Mouse (Mus musculus) ES-E14 (cell line): ENCODE measurements around the gene Acpp. TPM values are rescaled to one million over a fixed set of nuclear protein-coding genes. Genes with fewer than 3 reads are reported as not detected.

Source experiments
- DNase-seq: peaks from one replicate; pipeline ENCODE4 v3.0.0-alpha.2; 2013; ENCODE audit warnings: low read depth, low spot score
- H3K27ac ChIP-seq: 2 replicates; pipeline ENCODE4 v1.5.1; 2012; ENCODE audit warnings: low read depth, mild to moderate bottlenecking, low read length, moderate library complexity, mixed read lengths; ENCODE audit not compliant: poor library complexity, insufficient read depth, severe bottlenecking
- H3K36me3 ChIP-seq: 2 replicates; pipeline ENCODE4 v1.6.1; 2012; ENCODE audit warnings: mild to moderate bottlenecking, low read length, moderate library complexity, mixed read lengths; ENCODE audit not compliant: control insufficient read depth, poor library complexity, insufficient read depth, severe bottlenecking
- H3K4me1 ChIP-seq, 2 experiments: fragments of 150-350 bp in 1 of 2; sonication (generic) in 1 of 2; 2 replicates each; pipeline ENCODE4 v1.6.1; 2012; ENCODE audit warnings: low read length in 2 of 2, mild to moderate bottlenecking in 1 of 2, mixed read lengths in 1 of 2; ENCODE audit not compliant: control insufficient read depth in 2 of 2, insufficient read depth in 2 of 2, poor library complexity in 1 of 2
- H3K4me3 ChIP-seq, 2 experiments: fragments of 150-350 bp in 1 of 2; sonication (generic) in 1 of 2; 2 replicates each; pipeline ENCODE4 v1.5.1; 2012; ENCODE audit warnings: low read length in 2 of 2, low read depth in 1 of 2, mild to moderate bottlenecking in 1 of 2, mixed read lengths in 1 of 2; ENCODE audit not compliant: insufficient read depth in 1 of 2, poor library complexity in 1 of 2, severe bottlenecking in 1 of 2
- H3K9ac ChIP-seq: 2 replicates; pipeline ENCODE4 v1.6.1; 2012; ENCODE audit warnings: low read depth, mild to moderate bottlenecking, low read length, mixed read lengths; ENCODE audit not compliant: poor library complexity, insufficient read depth, severe bottlenecking
- H3K9me3 ChIP-seq: fragments of 150-350 bp; sonication (generic); 2 replicates; pipeline ENCODE4 v1.6.1; 2012; ENCODE audit warnings: low read depth, mild to moderate bottlenecking, low read length; ENCODE audit not compliant: control insufficient read depth, insufficient read depth
- CHD2 ChIP-seq: IDR thresholded peaks from 2 replicates; pipeline ENCODE4 v1.6.1; 2014; ENCODE audit warnings: mild to moderate bottlenecking, low read depth, low read length, inconsistent platforms
- HCFC1 ChIP-seq: IDR thresholded peaks from 2 replicates; pipeline ENCODE4 v1.6.1; 2012; ENCODE audit warnings: low read length, inconsistent platforms, borderline replicate concordance; ENCODE audit not compliant: insufficient read depth
- MAFK ChIP-seq: IDR thresholded peaks from 2 replicates; pipeline ENCODE4 v1.6.1; 2014; ENCODE audit warnings: mild to moderate bottlenecking, low read depth, low read length, inconsistent platforms; ENCODE audit not compliant: insufficient read depth
- ZC3H11A ChIP-seq: IDR thresholded peaks from 2 replicates; pipeline ENCODE4 v1.6.1; 2012; ENCODE audit warnings: low read depth, mild to moderate bottlenecking, inconsistent platforms, low read length, borderline replicate concordance
- ZNF384 ChIP-seq: IDR thresholded peaks from 2 replicates; pipeline ENCODE4 v1.6.1; 2012; ENCODE audit warnings: low read depth, low read length, inconsistent platforms
- in situ Hi-C, 2 experiments: fragments of 600-800 bp; cut with MboI; formaldehyde crosslinking; loops; one replicate each; pipeline ENCODE4 v1.15.1; 2025; ENCODE audit warnings: low sequenced_read_pairs in 2 of 2, inconsistent platforms in 1 of 2; ENCODE audit not compliant: unreplicated experiment in 2 of 2
- total RNA-seq: library from RNA; depleted of rRNA; stranded (reverse); fragments of 300-350 nt; gene quantifications from 2 replicates; pipeline ENCODE4 v1.2.3, GENCODE M21; 2012

Acpp gene
- total RNA-seq, 1 experiment: 2.5 TPM

DNA sequence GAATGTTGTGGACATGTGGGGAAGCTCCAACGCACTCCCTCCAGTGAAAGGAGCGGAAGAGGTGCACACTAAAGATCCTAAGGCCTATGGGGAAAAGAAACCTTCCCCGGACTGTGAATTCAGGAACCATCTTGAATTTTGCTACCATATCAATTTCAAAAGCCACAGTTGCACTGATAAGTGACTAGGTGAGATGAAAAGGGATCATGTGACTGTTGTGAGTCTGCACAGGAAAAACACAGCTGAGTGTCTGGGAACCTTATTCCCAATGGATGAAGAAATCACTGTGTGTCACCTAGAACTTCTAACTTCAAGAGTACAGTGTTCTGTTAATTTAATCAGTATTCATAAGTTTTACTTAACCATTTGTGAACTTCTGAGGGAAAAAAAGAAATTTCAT is 84.9 kb downstream of the Acpp start:
- Histone ChIP-seq H3K27ac (no peak overlapping the region), H3K4me3 (no peak overlapping the region), H3K4me1 (peaks cover 0 to 17% of the 10 kb centered on the region in 2 experiments; a peak in 3 of 4 replicates), H3K9me3 (no peaks in the 10 kb centered on the region), H3K9ac (no peak overlapping the region), H3K36me3 (no peaks in the 10 kb centered on the region; the same call in 1 of the 2 replicates)
- TF ChIP-seq ZNF384: no peak
- TF ChIP-seq HCFC1: no peak
- TF ChIP-seq ZC3H11A: no peak
- DNase-seq: no peak
- in situ Hi-C loops: no loop called here

DNA sequence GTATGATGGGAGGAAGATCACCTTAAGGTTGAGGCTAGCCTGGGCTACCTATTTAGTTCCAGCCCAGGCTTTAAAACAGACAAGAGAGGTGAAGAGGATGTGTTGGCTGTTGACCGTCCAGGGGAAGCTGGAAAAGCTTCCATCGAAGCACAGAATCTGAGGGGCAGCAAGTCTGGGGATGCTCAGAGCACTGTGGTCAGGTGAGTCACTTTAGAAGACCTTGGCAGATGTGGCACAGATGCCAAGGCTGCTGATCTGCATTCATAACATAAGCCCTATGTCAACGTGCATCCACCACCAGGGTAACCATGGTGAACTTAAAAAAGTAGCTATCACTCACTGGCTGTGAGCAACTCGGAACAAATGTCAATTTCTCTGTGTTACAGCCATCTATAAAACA is 85.9 kb downstream of the Acpp start:
- in situ Hi-C loops: no loop called here
- Histone ChIP-seq H3K36me3 (peaks cover 2% of the 10 kb centered on the region; the same call in 1 of the 2 replicates), H3K9me3 (no peaks in the 10 kb centered on the region), H3K9ac (no peak overlapping the region), H3K4me3 (no peak overlapping the region), H3K4me1 (peaks cover 0 to 14% of the 10 kb centered on the region in 2 experiments; a peak in 3 of 4 replicates), H3K27ac (no peak overlapping the region)
- no peak for DNase-seq
- TF ChIP-seq ZNF384 (no peak), MAFK (no peak), ZC3H11A (no peak), HCFC1 (no peak), CHD2 (no peak)

DNA sequence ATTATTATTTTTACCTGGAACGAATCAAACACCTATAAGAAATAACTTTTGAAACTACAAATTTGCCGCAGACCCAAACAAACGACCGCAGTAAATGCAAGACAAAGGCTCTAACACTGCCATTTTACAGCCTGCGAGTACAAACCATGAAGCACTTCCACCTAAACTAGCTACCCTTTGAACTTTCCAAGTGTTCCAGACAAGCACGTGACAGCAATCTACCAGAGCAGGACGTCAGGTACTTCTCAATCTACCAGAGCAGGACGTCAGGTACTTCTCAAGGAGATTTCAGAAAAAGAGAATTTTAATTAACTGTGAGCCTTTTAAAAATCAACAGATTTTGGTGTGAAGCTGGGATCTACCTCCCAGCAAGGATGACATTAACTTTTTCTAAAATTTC is 86.4 kb downstream of the Acpp start:
- H3K36me3 ChIP-seq: peaks cover 2% of the 10 kb centered on the region; the same call in 1 of the 2 replicates
- no peak for TF ChIP-seq MAFK
- TF ChIP-seq ZC3H11A: no peak
- TF ChIP-seq HCFC1: no peak
- no peak for TF ChIP-seq CHD2
- no peak for TF ChIP-seq ZNF384
- H3K4me3 ChIP-seq: no peak overlapping the region
- no peaks in the 10 kb centered on the region for H3K9me3 ChIP-seq
- H3K27ac ChIP-seq: no peak overlapping the region
- in situ Hi-C loops: no loop called here
- no peak for DNase-seq
- peaks cover 0 to 14% of the 10 kb centered on the region in 2 experiments; a peak in 3 of 4 replicates for H3K4me1 ChIP-seq
- no peak overlapping the region for H3K9ac ChIP-seq

- Histone ChIP-seq H3K9ac (no peak overlapping the region), H3K4me1 (peaks cover 0 to 4% of the 10 kb centered on the region in 2 experiments; a peak in 1 of 4 replicates), H3K27ac (no peak overlapping the region), H3K9me3 (no peaks in the 10 kb centered on the region), H3K36me3 (peaks cover 2% of the 10 kb centered on the region; the same call in 1 of the 2 replicates), H3K4me3 (no peak overlapping the region)
- in situ Hi-C loops: no loop called here
- no peak for TF ChIP-seq MAFK
- no peak for TF ChIP-seq HCFC1
- no peak for TF ChIP-seq ZNF384
- no peak for TF ChIP-seq ZC3H11A
- no peak for TF ChIP-seq CHD2
- DNase-seq: no peak
These were observed 90.1 kb downstream of the Acpp start for GRCm38 (mm10) chr9:104247307-104247987.
